Mouse (Mus musculus) heart, embryonic 10.5 days (tissue): ENCODE results near the gene Ctsz. TPM values are rescaled to one million over a fixed set of nuclear protein-coding genes. Genes with fewer than 3 reads are reported as not detected.

Experiments
- DNase-seq: peaks from one replicate; pipeline ENCODE4 v3.0.0-alpha.2; 2017; ENCODE audit warnings: low spot score
- H3K27ac ChIP-seq: fragments of 300-500 bp; sonication (generic); 2 replicates; pipeline ENCODE4 v1.5.1; 2016; ENCODE audit warnings: mild to moderate bottlenecking
- H3K27me3 ChIP-seq: fragments of 300-500 bp; sonication (generic); 2 replicates; pipeline ENCODE4 v1.6.1; 2016; ENCODE audit warnings: mild to moderate bottlenecking; ENCODE audit not compliant: poor library complexity, insufficient read depth, severe bottlenecking
- H3K36me3 ChIP-seq: fragments of 300-500 bp; sonication (generic); 2 replicates; pipeline ENCODE4 v1.6.1; 2016; ENCODE audit warnings: mild to moderate bottlenecking, moderate library complexity
- H3K4me1 ChIP-seq: fragments of 300-500 bp; sonication (generic); 2 replicates; pipeline ENCODE4 v1.6.1; 2016; ENCODE audit warnings: mild to moderate bottlenecking
- H3K4me3 ChIP-seq: fragments of 300-500 bp; sonication (generic); 2 replicates; pipeline ENCODE4 v1.5.1; 2016; ENCODE audit warnings: mild to moderate bottlenecking, moderate library complexity
- H3K9me3 ChIP-seq: fragments of 300-500 bp; sonication (generic); 2 replicates; pipeline ENCODE4 v1.6.1; 2016; ENCODE audit warnings: mild to moderate bottlenecking, moderate library complexity
- WGBS: fragments of 180-500 bp; shearing (Covaris S2); methylation state at CpG from one replicate; pipeline ENCODE4 v1.1.7; 2016; 5-methylcytosine and 5-hydroxymethylcytosine counted together
- polyA plus RNA-seq: library from polyadenylated mRNA; unstranded; fragments of >200 nt; fragmentation: Nextera tagmentation; extraction: Ambion mirVana; gene quantifications from 2 replicates; pipeline ENCODE4 v1.2.1, GENCODE M21; 2016

Gene Ctsz
- polyA plus RNA-seq, 1 experiment from 2014 or later = 133 TPM

GRCm38 (mm10) chr2:174413127-174413526 is 25.7 kb downstream of the Ctsz start:
- 68% methylated on average over 7 of the region's 7 CpGs for WGBS
- Histone ChIP-seq H3K36me3 (no peaks in the 10 kb centered on the region), H3K27me3 (no peaks in the 10 kb centered on the region), H3K9me3 (no peaks in the 10 kb centered on the region), H3K27ac (no peak overlapping the region), H3K4me3 (no peak overlapping the region), H3K4me1 (peaks cover 17% of the 10 kb centered on the region)
- DNase-seq = no peak

GRCm38 (mm10) chr2:174410222-174410621 is 28.6 kb downstream of the Ctsz start:
- H3K9me3 ChIP-seq = no peaks in the 10 kb centered on the region
- 40% methylated on average over 2 of the region's 2 CpGs for WGBS
- H3K27me3 ChIP-seq = no peaks in the 10 kb centered on the region
- H3K4me3 ChIP-seq = no peak overlapping the region
- peak; percentile 67 for DNase-seq
- no peaks in the 10 kb centered on the region for H3K36me3 ChIP-seq
- no peak overlapping the region for H3K27ac ChIP-seq
- no peaks in the 10 kb centered on the region for H3K4me1 ChIP-seq

DNA sequence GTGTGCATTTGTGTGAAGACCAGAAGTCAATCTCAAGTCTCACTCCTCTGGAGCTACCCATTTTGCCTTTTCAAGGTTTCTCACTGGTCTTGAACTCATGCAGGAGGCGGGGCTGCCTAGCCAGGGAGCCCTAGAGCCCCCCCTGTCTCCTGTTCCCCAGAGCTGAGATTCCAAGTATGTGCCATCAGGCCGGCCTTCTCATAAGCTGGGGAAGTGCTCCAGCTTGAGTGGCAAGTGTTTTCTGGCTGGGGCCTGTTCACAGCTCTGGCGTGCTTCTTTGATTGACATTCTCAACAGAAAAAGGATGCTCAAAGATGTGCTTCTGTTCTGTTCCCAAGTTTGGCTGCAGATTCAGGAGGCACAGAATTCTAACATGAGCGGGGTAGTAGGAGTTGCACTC is 38.4 kb downstream of the Ctsz start:
- Histone ChIP-seq H3K4me3 (no peak overlapping the region), H3K27ac (no peak overlapping the region), H3K27me3 (no peaks in the 10 kb centered on the region), H3K4me1 (no peaks in the 10 kb centered on the region), H3K36me3 (no peaks in the 10 kb centered on the region), H3K9me3 (no peaks in the 10 kb centered on the region)
- peak; percentile 65 for DNase-seq
- 71% methylated on average over 4 of the region's 4 CpGs for WGBS

- no peak overlapping the region for H3K4me3 ChIP-seq
- no peaks in the 10 kb centered on the region for H3K27me3 ChIP-seq
- no peaks in the 10 kb centered on the region for H3K4me1 ChIP-seq
- 84% methylated on average over 6 of the region's 6 CpGs for WGBS
- H3K27ac ChIP-seq = no peak overlapping the region
- peak; percentile 61 for DNase-seq
- H3K9me3 ChIP-seq = no peaks in the 10 kb centered on the region
- no peaks in the 10 kb centered on the region for H3K36me3 ChIP-seq
Observed at GRCm38 (mm10) chr2:174397881-174398280, 41.0 kb downstream of the Ctsz start.

DNA sequence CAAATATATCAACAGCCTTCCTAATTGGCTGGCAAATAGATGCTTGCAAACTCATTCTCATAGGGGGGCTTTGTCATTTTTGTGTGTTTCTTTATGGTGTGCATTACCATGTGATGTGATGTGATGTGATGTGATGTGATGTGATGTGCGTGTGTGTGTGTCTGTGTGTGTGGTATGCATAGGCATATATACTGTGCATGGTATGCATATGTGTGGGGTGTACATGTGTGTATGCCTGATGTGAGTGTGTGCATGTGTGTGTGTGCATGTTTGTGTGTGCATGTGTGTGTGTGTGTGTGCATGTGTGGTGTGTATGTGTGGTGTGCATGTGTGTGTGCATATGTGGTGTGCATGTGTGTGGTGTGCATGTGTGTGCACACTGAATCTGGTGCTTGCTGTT is 41.8 kb downstream of the Ctsz start:
- Histone ChIP-seq H3K4me1 (no peaks in the 10 kb centered on the region), H3K27me3 (no peaks in the 10 kb centered on the region), H3K4me3 (no peak overlapping the region), H3K27ac (no peak overlapping the region), H3K36me3 (no peaks in the 10 kb centered on the region), H3K9me3 (no peaks in the 10 kb centered on the region)
- WGBS = 87% methylated on average over 1 of the region's 1 CpGs
- DNase-seq = no peak

GRCm38 (mm10) chr2:174396643-174397042 is 42.2 kb downstream of the Ctsz start:
- DNase-seq = no peak
- Histone ChIP-seq H3K9me3 (no peaks in the 10 kb centered on the region), H3K4me1 (no peaks in the 10 kb centered on the region), H3K36me3 (no peaks in the 10 kb centered on the region), H3K4me3 (no peak overlapping the region), H3K27me3 (no peaks in the 10 kb centered on the region), H3K27ac (no peak overlapping the region)
- WGBS = 84% methylated on average over 10 of the region's 10 CpGs

DNA sequence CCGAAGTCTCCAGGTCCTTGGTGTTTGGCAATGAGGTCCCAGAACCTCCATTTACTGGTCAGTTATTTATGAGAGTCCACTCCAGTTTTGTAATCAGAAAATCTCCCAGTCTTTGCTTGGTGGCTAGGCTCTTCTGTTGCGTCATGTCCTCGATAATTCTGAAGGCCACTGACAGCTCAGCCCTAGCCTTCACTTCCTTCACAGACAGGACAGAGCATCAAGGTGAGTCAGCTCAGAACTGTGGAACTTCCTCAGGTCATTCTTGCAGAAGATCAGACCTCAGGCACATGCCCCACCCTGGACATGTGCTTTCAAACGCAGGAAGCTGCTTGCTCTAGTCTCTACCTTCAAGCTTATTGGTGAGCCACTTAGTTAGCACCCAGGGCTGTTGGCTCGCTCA is 45.5 kb downstream of the Ctsz start:
- Histone ChIP-seq H3K27ac (no peak overlapping the region), H3K27me3 (no peaks in the 10 kb centered on the region), H3K9me3 (no peaks in the 10 kb centered on the region), H3K4me1 (no peaks in the 10 kb centered on the region), H3K4me3 (no peak overlapping the region), H3K36me3 (no peaks in the 10 kb centered on the region)
- DNase-seq = no peak
- 64% methylated on average over 5 of the region's 5 CpGs for WGBS

- H3K27ac ChIP-seq = no peak overlapping the region
- 71% methylated on average over 9 of the region's 9 CpGs for WGBS
- H3K4me1 ChIP-seq = no peaks in the 10 kb centered on the region
- H3K36me3 ChIP-seq = no peaks in the 10 kb centered on the region
- H3K9me3 ChIP-seq = no peaks in the 10 kb centered on the region
- no peaks in the 10 kb centered on the region for H3K27me3 ChIP-seq
- no peak overlapping the region for H3K4me3 ChIP-seq
- DNase-seq = peak; percentile 53
Observed at GRCm38 (mm10) chr2:174392554-174392953, 46.3 kb downstream of the Ctsz start.

DNA sequence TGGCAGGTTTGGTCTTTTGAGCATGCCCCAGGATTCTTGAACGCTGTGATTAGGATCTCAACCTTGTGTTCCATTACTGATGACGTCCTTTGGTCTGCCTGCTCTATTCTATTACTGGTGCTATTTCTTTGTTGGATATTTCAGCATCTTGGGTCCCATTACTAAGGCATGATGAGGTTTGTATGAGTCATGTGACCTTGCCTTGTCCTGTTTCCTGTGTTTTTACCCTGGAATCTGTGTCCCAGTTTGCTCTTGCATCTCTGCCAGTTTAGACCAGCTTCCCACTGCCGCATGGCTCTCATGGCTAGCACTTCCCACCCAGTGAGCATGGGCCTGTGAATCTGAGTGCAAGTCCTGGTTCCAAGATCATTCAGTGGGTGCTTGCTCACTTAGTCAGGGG is 46.9 kb downstream of the Ctsz start:
- Histone ChIP-seq H3K27ac (no peak overlapping the region), H3K4me1 (no peaks in the 10 kb centered on the region), H3K36me3 (no peaks in the 10 kb centered on the region), H3K9me3 (no peaks in the 10 kb centered on the region), H3K27me3 (no peaks in the 10 kb centered on the region), H3K4me3 (no peak overlapping the region)
- WGBS = 83% methylated on average over 3 of the region's 3 CpGs
- peak; percentile 11 for DNase-seq

DNA sequence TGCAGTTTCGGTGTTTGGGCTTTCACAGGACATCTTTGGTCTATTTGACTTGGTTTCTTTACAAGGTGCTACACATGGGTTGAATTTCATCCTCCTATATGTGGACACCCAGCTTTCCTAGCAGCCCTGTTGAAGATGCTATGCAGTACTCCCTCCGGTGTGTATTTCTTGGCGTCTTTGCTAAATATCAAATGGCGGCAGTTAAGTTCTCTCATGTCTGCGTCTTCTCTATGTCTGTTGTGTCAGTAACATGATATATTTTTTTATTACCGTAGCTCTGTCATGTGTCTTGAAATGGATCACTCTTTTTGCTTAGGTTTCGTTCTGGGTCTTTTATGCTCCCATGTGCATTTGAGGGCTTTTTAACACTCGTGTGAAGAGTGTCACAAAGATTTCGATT is 57.8 kb downstream of the Ctsz start:
- 87% methylated on average over 9 of the region's 9 CpGs for WGBS
- Histone ChIP-seq H3K4me3 (no peak overlapping the region), H3K27me3 (no peaks in the 10 kb centered on the region), H3K27ac (no peak overlapping the region), H3K36me3 (no peaks in the 10 kb centered on the region), H3K4me1 (no peaks in the 10 kb centered on the region), H3K9me3 (no peaks in the 10 kb centered on the region)
- DNase-seq = no peak

Other genes starting within 250 kb of the Ctsz start
- gene Gnas, start 154.7 kb downstream of the Ctsz start, polyA plus RNA-seq = 964 and 1,128 TPM in 2 replicates
- 7.1 and 20.6 TPM in 2 replicates for gene Gm20721, start 92.3 kb downstream of the Ctsz start, polyA plus RNA-seq
- 124 and 133 TPM in 2 replicates for gene Nelfcd, start 23.2 kb downstream of the Ctsz start, polyA plus RNA-seq
- 7.6 and 12.0 TPM in 2 replicates for gene Tubb1, start 11.7 kb upstream of the Ctsz start, polyA plus RNA-seq
- 675 and 791 TPM in 2 replicates for gene Atp5e, start 25.1 kb upstream of the Ctsz start, polyA plus RNA-seq
- 161 and 170 TPM in 2 replicates for gene Prelid3b, start 34.0 kb upstream of the Ctsz start, polyA plus RNA-seq
- not detected in 2 replicates for gene Zfp831, start 204.5 kb upstream of the Ctsz start, polyA plus RNA-seq